Mouse (Mus musculus): ENCODE measurements at regions not wholly inside any gene's neighbourhood (a gene's known extent, or its start where the extent isn't known, plus 50 kb on each side); places are given as distances from the start of the nearest gene placed in this dataset.

- TF ChIP-seq CTCF (IDR thresholded peaks at IDR 0.05; ENCODE audit: low read depth) (no peak), EP300 (optimal IDR thresholded peaks at IDR 0.05) (no peak)
Measured at GRCm38 (mm10) chr14:60486278-60486935, 113.3 kb downstream of the Amer2 start.
